Mouse (Mus musculus): ENCODE measurements around the gene Rbbp4. TPM values are rescaled to one million over a fixed set of nuclear protein-coding genes. Genes with fewer than 3 reads are reported as not detected.

Gene Rbbp4
- polyA plus RNA-seq, 1 experiment, result 16.6 TPM

DNA sequence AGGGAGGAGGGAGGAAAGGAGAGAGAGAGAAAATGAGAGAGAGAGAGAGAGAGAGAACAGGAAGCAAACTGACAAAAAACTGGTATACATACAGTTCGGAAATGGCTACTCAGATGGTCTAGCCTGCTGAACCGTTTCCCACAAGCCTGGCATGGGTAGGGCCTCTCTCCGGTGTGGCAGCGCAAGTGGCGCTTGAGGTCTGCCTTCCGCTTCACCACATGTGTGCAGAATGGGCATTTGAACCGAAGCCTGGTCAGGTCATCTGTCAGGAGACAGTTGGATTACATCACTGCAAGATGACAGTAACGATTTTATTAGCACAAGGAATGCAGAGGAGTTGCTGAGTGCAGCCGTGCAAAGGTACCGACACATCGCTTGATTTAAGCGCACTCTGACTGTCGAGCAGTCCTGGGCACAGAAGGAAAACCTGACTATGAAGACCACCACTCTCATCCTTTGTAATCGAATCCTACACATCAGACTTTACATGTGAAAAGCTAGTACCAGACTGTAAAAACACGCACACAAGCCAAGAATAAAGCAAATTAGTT is 22.5 kb upstream of the Rbbp4 start:
- 87% methylated on average over 15 of the region's 15 CpGs for WGBS
- peaks cover 2% of the 10 kb centered on the region; the same call in 1 of the 2 replicates for H3K4me1 ChIP-seq (ENCODE audit: control insufficient read depth, insufficient read depth, insufficient read length)
- H3K27ac ChIP-seq (ENCODE audit: insufficient read depth, low read length), result no peak overlapping the region
- TF ChIP-seq POLR2A (IDR thresholded peaks at IDR 0.05; ENCODE audit: low read depth, low read length) (no peak), CTCF (IDR thresholded peaks at IDR 0.05; ENCODE audit: extremely low read depth, insufficient read depth, insufficient read length, insufficient replicate concordance) (no peak)
- DNase-seq (ENCODE audit: low read depth in 1 of 2, low spot score in 2 of 2), result no peak
- H3K4me3 ChIP-seq (ENCODE audit: extremely low read depth, insufficient read depth, insufficient read length), result no peak overlapping the region
- no peaks in the 10 kb centered on the region for H3K27me3 ChIP-seq (ENCODE audit: control insufficient read depth, insufficient read depth, low read length)
- H3K36me3 ChIP-seq (ENCODE audit: control insufficient read depth, insufficient read depth, low read length), result no peaks in the 10 kb centered on the region

DNA sequence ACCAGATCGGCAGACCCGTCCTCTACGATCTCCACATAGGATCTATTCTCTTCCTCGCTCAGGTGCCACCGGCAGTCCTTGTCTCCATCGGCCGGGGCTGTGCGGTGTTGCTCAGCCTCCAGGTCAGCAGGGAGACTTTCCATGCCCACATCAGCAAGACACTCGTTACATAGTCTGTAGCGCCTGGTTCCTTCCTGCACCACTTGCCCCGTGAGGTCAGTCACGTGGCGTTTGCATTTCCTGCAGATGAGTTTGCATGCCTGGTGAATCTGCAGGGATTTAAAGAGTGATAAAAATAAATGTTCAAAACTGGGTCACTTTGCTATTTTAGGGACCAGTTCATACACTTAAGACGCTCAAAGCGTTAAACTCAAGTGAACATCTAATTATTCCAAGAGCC is 19.1 kb upstream of the Rbbp4 start:
- no peaks in the 10 kb centered on the region for H3K36me3 ChIP-seq (ENCODE audit: control insufficient read depth, insufficient read depth, low read length)
- DNase-seq (ENCODE audit: low read depth in 1 of 2, low spot score in 2 of 2), result peak; percentile 38 to 58
- WGBS, result 52% methylated on average over 15 of the region's 15 CpGs
- H3K27ac ChIP-seq (ENCODE audit: insufficient read depth, low read length), result peak overlapping the region; percentile 21; the same call in 1 of the 2 replicates
- no peaks in the 10 kb centered on the region for H3K27me3 ChIP-seq (ENCODE audit: control insufficient read depth, insufficient read depth, low read length)
- H3K4me1 ChIP-seq (ENCODE audit: control insufficient read depth, insufficient read depth, insufficient read length), result peaks cover 2% of the 10 kb centered on the region; the same call in 1 of the 2 replicates
- H3K4me3 ChIP-seq (ENCODE audit: extremely low read depth, insufficient read depth, insufficient read length), result no peak overlapping the region
- no peak for TF ChIP-seq CTCF (IDR thresholded peaks at IDR 0.05; ENCODE audit: extremely low read depth, insufficient read depth, insufficient read length, insufficient replicate concordance)

DNA sequence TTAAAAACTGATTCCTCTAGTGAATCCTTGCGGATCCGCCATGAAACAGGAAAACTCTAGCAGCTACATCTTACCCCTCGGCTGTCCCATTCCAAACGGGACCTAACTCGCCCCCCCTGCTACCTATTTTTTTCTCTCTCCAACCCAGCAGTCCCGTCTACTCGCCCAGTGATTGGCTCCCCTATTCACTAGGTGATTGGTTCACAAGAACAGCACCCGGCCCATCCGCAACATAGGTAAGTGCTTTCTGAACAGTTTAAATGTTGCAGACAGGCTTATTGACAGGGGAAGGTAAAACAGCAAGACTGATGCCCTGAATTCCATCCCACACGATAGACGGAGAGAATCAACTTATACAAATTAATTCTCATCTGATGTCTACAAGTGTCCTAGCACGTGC is 18.0 kb upstream of the Rbbp4 start:
- peaks cover 2% of the 10 kb centered on the region; the same call in 1 of the 2 replicates for H3K4me1 ChIP-seq (ENCODE audit: control insufficient read depth, insufficient read depth, insufficient read length)
- H3K36me3 ChIP-seq (ENCODE audit: control insufficient read depth, insufficient read depth, low read length), result no peaks in the 10 kb centered on the region; the same call in 1 of the 2 replicates
- TF ChIP-seq CTCF (IDR thresholded peaks at IDR 0.05; ENCODE audit: extremely low read depth, insufficient read depth, insufficient read length, insufficient replicate concordance), result no peak
- WGBS, result 95% methylated on average over 12 of the region's 12 CpGs
- no peak overlapping the region for H3K27ac ChIP-seq (ENCODE audit: insufficient read depth, low read length)
- DNase-seq (ENCODE audit: low read depth in 1 of 2, low spot score in 2 of 2), result no peak
- H3K27me3 ChIP-seq (ENCODE audit: control insufficient read depth, insufficient read depth, low read length), result no peaks in the 10 kb centered on the region
- no peak overlapping the region for H3K4me3 ChIP-seq (ENCODE audit: extremely low read depth, insufficient read depth, insufficient read length)

DNA sequence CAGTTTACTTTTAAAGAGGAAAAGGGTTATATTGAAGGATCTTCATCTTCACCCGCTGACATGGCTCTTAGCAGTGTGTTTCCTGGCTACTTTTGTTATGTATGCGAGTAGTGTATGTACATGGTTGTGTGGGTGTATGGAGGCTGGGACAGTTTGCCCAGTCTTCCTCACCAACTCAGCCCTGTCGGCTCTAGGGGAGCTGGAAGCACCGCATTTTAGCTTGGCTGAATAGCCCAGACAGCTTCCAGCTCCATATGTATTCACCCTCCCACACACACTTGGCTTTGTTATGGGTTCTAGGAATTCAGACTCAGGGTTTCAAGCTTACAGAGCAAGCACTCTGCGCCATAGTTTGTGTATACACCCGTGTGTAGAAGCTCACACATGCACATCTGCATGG is 15.9 kb upstream of the Rbbp4 start:
- Histone ChIP-seq H3K4me3 (ENCODE audit: extremely low read depth, insufficient read depth, insufficient read length) (no peak overlapping the region), H3K4me1 (ENCODE audit: control insufficient read depth, insufficient read depth, insufficient read length) (peaks cover 2% of the 10 kb centered on the region; the same call in 1 of the 2 replicates), H3K36me3 (ENCODE audit: control insufficient read depth, insufficient read depth, low read length) (no peaks in the 10 kb centered on the region; the same call in 1 of the 2 replicates), H3K27me3 (ENCODE audit: control insufficient read depth, insufficient read depth, low read length) (no peaks in the 10 kb centered on the region), H3K27ac (ENCODE audit: insufficient read depth, low read length) (no peak overlapping the region)
- no peak for TF ChIP-seq CTCF (IDR thresholded peaks at IDR 0.05; ENCODE audit: extremely low read depth, insufficient read depth, insufficient read length, insufficient replicate concordance)
- no peak for TF ChIP-seq POLR2A (IDR thresholded peaks at IDR 0.05; ENCODE audit: low read depth, low read length)
- 79% methylated on average over 6 of the region's 6 CpGs for WGBS
- DNase-seq (ENCODE audit: low read depth in 1 of 2, low spot score in 2 of 2), result no peak

DNA sequence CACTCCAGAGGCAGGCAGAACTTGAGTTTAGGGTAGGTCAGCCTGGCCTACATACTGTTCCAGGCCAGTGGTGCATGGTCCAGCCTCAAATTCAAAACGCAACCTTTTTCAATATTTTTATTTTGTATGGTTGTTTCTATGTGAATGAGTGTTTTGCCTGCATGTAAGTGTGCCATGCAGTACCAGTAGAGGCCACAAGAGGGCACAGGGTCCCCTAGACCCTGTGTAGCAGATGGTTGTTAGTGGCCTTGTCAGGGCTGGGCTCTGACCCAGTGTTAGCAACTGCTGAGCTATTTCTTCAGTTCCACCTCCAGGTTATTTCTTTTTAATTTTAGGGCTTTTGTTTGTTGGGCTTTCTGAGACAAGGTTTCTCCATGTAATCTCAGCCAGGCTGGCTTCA is 15.5 kb upstream of the Rbbp4 start:
- TF ChIP-seq CTCF (IDR thresholded peaks at IDR 0.05; ENCODE audit: extremely low read depth, insufficient read depth, insufficient read length, insufficient replicate concordance) (peak; percentile 75; the same call in 1 of the 2 replicates), POLR2A (IDR thresholded peaks at IDR 0.05; ENCODE audit: low read depth, low read length) (no peak)
- 9% methylated on average over 1 of the region's 1 CpGs for WGBS
- DNase-seq (ENCODE audit: low read depth in 1 of 2, low spot score in 2 of 2), result peak; percentile 68 to 73

DNA sequence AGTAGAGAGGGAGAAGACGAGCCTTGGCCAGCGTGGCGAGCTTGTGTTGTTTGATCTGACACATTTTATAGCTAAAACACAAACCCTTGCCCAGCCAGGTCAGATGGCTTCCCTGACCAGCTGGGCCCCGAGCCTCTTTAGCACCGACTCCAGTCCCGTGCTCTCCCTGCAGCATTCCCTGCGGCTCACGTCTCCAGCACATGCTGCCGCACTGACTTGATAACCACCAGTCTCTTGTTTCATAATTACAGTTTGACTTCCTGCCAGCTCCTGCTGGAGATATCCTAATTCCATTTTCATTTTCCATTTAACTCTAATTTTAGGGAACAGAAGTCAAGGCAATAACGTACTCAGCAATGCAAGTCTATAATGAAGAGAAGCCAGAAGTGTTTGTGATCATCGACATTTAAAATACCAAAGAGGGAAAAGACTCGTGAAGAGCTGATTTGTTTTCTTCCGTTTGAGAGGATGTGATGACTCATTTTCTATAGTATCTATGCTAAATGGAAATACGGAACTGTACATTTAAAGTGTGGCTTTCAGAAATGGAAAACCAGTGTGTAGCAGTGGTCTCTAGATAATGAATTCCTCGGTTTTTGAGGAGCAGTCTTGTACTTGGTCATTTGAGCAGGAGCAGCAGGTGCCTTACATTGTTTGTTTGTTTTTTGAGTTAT is 11.4 kb upstream of the Rbbp4 start:
- no peak overlapping the region for H3K27ac ChIP-seq (ENCODE audit: insufficient read depth, low read length)
- WGBS, result 90% methylated on average over 15 of the region's 15 CpGs
- no peaks in the 10 kb centered on the region for H3K4me1 ChIP-seq (ENCODE audit: control insufficient read depth, insufficient read depth, insufficient read length)
- H3K27me3 ChIP-seq (ENCODE audit: control insufficient read depth, insufficient read depth, low read length), result no peaks in the 10 kb centered on the region
- peaks cover 14% of the 10 kb centered on the region for H3K36me3 ChIP-seq (ENCODE audit: control insufficient read depth, insufficient read depth, low read length)
- no peak overlapping the region for H3K4me3 ChIP-seq (ENCODE audit: extremely low read depth, insufficient read depth, insufficient read length)
- no peak for TF ChIP-seq CTCF (IDR thresholded peaks at IDR 0.05; ENCODE audit: extremely low read depth, insufficient read depth, insufficient read length, insufficient replicate concordance)
- TF ChIP-seq POLR2A (IDR thresholded peaks at IDR 0.05; ENCODE audit: low read depth, low read length), result no peak
- DNase-seq (ENCODE audit: low read depth in 1 of 2, low spot score in 2 of 2), result no peak

More for the DNA sequence above, 15.5 kb upstream of the Rbbp4 start:
- Histone ChIP-seq H3K4me1 (ENCODE audit: control insufficient read depth, insufficient read depth, insufficient read length) (peaks cover 2% of the 10 kb centered on the region; the same call in 1 of the 2 replicates), H3K4me3 (ENCODE audit: extremely low read depth, insufficient read depth, insufficient read length) (no peak overlapping the region), H3K27ac (ENCODE audit: insufficient read depth, low read length) (no peak overlapping the region), H3K27me3 (ENCODE audit: control insufficient read depth, insufficient read depth, low read length) (no peaks in the 10 kb centered on the region), H3K36me3 (ENCODE audit: control insufficient read depth, insufficient read depth, low read length) (no peaks in the 10 kb centered on the region; the same call in 1 of the 2 replicates)

DNA sequence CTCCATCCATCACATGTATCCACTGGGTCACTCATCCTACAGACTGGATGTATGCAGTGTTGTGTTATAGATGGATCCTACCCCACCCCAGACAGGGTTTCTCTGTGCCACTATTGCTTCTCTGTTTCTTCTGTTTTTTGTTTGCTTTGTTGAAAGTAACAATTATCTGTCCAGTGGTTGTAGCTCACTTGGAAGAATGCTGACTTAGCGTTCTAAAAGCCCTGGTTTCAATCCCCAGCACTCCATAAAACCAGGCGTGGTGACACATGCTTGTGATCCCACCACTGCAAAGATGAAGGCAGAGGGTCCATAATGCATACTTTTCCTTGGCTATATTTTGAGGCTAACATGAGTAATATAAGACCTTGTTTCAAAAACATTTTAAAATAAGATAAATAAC is 7.5 kb upstream of the Rbbp4 start:
- H3K4me3 ChIP-seq (ENCODE audit: extremely low read depth, insufficient read depth, insufficient read length), result no peak overlapping the region
- DNase-seq (ENCODE audit: low read depth in 1 of 2, low spot score in 2 of 2), result no peak
- H3K27me3 ChIP-seq (ENCODE audit: control insufficient read depth, insufficient read depth, low read length), result no peaks in the 10 kb centered on the region
- no peak overlapping the region for H3K27ac ChIP-seq (ENCODE audit: insufficient read depth, low read length)
- H3K36me3 ChIP-seq (ENCODE audit: control insufficient read depth, insufficient read depth, low read length), result peaks cover 16% of the 10 kb centered on the region
- 93% methylated on average over 2 of the region's 2 CpGs for WGBS
- H3K4me1 ChIP-seq (ENCODE audit: control insufficient read depth, insufficient read depth, insufficient read length), result no peaks in the 10 kb centered on the region
- TF ChIP-seq CTCF (IDR thresholded peaks at IDR 0.05; ENCODE audit: extremely low read depth, insufficient read depth, insufficient read length, insufficient replicate concordance) (no peak), POLR2A (IDR thresholded peaks at IDR 0.05; ENCODE audit: low read depth, low read length) (no peak)
